Mouse (Mus musculus) hindbrain, postnatal 0 days (tissue): ENCODE data around the gene Iscu. TPM values are rescaled to one million over a fixed set of nuclear protein-coding genes. Genes with fewer than 3 reads are reported as not detected.

Experiments used
- ATAC-seq: fragments of 200-750 bp; cut with Nextera tagmentation; 2 replicates; pipeline ENCODE4 v1.8.0; 2017; ENCODE audit warnings: mild to moderate bottlenecking, moderate TSS enrichment, moderate library complexity
- DNase-seq: peaks from one replicate; pipeline ENCODE4 v3.0.0-alpha.2; 2015; ENCODE audit warnings: low spot score
- H3K27ac ChIP-seq: fragments of 300-500 bp; sonication (generic); 2 replicates; pipeline ENCODE4 v1.5.1; 2014; ENCODE audit warnings: mild to moderate bottlenecking
- H3K27me3 ChIP-seq: fragments of 300-500 bp; sonication (generic); 2 replicates; pipeline ENCODE4 v1.6.1; 2014; ENCODE audit warnings: low read length, mixed read lengths; ENCODE audit not compliant: insufficient read depth
- H3K36me3 ChIP-seq: fragments of 300-500 bp; sonication (generic); 2 replicates; pipeline ENCODE4 v1.6.1; 2014; ENCODE audit warnings: low read length, mixed read lengths; ENCODE audit not compliant: insufficient read depth
- H3K4me1 ChIP-seq: fragments of 300-500 bp; sonication (generic); 2 replicates; pipeline ENCODE4 v1.6.1; 2014; ENCODE audit warnings: antibody characterized with exemption, low read length, mixed read lengths; ENCODE audit not compliant: insufficient read depth
- H3K4me2 ChIP-seq: fragments of 300-500 bp; sonication (generic); 2 replicates; pipeline ENCODE4 v1.6.1; 2014; ENCODE audit warnings: low read depth, mild to moderate bottlenecking, low read length, moderate library complexity, mixed read lengths
- H3K4me3 ChIP-seq: fragments of 300-500 bp; sonication (generic); 2 replicates; pipeline ENCODE4 v1.5.1; 2014; ENCODE audit warnings: low read length
- H3K9ac ChIP-seq: fragments of 300-500 bp; sonication (generic); replicated peaks from 2 replicates; pipeline ENCODE4 v1.6.1; 2014; ENCODE audit warnings: mild to moderate bottlenecking, low read length, moderate library complexity, mixed read lengths
- H3K9me3 ChIP-seq: fragments of 300-500 bp; sonication (generic); 2 replicates; pipeline ENCODE4 v1.6.1; 2016; ENCODE audit warnings: low read length, mixed read lengths
- CTCF ChIP-seq: IDR thresholded peaks from 2 replicates; pipeline ENCODE4 v1.5.1; 2016; ENCODE audit warnings: antibody characterized with exemption, control low read depth, low read depth
- WGBS: fragments of 180-500 bp; shearing (Covaris S2); extraction: QIAGEN DNeasy Blood & Tissue Kit; methylation state at CpG from one replicate; pipeline ENCODE4 v1.1.7; 2014; 5-methylcytosine and 5-hydroxymethylcytosine counted together
- polyA plus RNA-seq: library from polyadenylated mRNA; unstranded; fragments of >200 nt; fragmentation: Nextera tagmentation; extraction: Ambion mirVana; gene quantifications from 2 replicates; pipeline ENCODE4 v1.2.1, GENCODE M21; 2015
- total RNA-seq: library from RNA; depleted of rRNA; stranded (reverse); fragments of >200 nt; gene quantifications from 2 replicates; pipeline ENCODE4 v1.2.3, GENCODE M21; 2014; rRNA removed

Iscu gene
- total RNA-seq, result 53.5 and 77.9 TPM in 2 replicates
- 111 and 122 TPM in 2 replicates for polyA plus RNA-seq

GRCm38 (mm10) chr5:113772450-113772895, at the start of gene Iscu, which contains the start of gene Sart3:
Iscu (plus strand) TSS chr5:113772748.
Sart3 (minus strand) TSS chr5:113772510.
- Histone ChIP-seq H3K36me3 (peaks cover 24% of the 10 kb centered on the region), H3K9ac (peak within 1 kb of the TSS; percentile 85), H3K4me1 (peaks cover 12% of the 10 kb centered on the region), H3K4me3 (peak within 1 kb of the TSS; percentile 80), H3K4me2 (peak within 1 kb of the TSS; percentile 94), H3K27ac (peak within 1 kb of the TSS; percentile 95), H3K9me3 (no peaks in the 10 kb centered on the region), H3K27me3 (no peaks in the 10 kb centered on the region)
- TF ChIP-seq CTCF, result no peak
- ATAC-seq, result peak; percentile 86
- peak; percentile 98 for DNase-seq
- under 1% methylated on average over 49 of the region's 49 CpGs for WGBS

GRCm38 (mm10) chr5:113723567-113724237, 48.8 kb upstream of the Iscu start:
- H3K27me3 ChIP-seq, result no peaks in the 10 kb centered on the region
- 28% methylated on average over 8 of the region's 8 CpGs for WGBS
- DNase-seq, result peak; percentile 53
- no peaks in the 10 kb centered on the region for H3K36me3 ChIP-seq
- no peak for TF ChIP-seq CTCF
- no peaks in the 10 kb centered on the region for H3K9me3 ChIP-seq
- no peak overlapping the region for H3K4me2 ChIP-seq
- H3K27ac ChIP-seq, result peak overlapping the region; percentile 69
- H3K4me3 ChIP-seq, result no peak overlapping the region
- H3K4me1 ChIP-seq, result peaks cover 6% of the 10 kb centered on the region; the same call in 1 of the 2 replicates
- ATAC-seq, result peak; percentile 18; the same call in 1 of the 2 replicates
- no peak overlapping the region for H3K9ac ChIP-seq

GRCm38 (mm10) chr5:113724446-113724845, 48.1 kb upstream of the Iscu start, which contains the start of gene 1700069L16Rik:
1700069L16Rik (minus strand) TSS chr5:113724772.
- H3K9ac ChIP-seq, result no peak within 1 kb of the TSS
- no peaks in the 10 kb centered on the region for H3K9me3 ChIP-seq
- DNase-seq (peak; percentile 94), ATAC-seq (peak; percentile 71)
- H3K27ac ChIP-seq, result peak within 1 kb of the TSS; percentile 69
- TF ChIP-seq CTCF, result peak; percentile 95
- H3K36me3 ChIP-seq, result no peaks in the 10 kb centered on the region
- H3K4me1 ChIP-seq, result peaks cover 4% of the 10 kb centered on the region; the same call in 1 of the 2 replicates
- no peak within 1 kb of the TSS for H3K4me2 ChIP-seq
- WGBS, result 4% methylated on average over 15 of the region's 15 CpGs
- H3K27me3 ChIP-seq, result no peaks in the 10 kb centered on the region
- H3K4me3 ChIP-seq, result no peak within 1 kb of the TSS

DNA sequence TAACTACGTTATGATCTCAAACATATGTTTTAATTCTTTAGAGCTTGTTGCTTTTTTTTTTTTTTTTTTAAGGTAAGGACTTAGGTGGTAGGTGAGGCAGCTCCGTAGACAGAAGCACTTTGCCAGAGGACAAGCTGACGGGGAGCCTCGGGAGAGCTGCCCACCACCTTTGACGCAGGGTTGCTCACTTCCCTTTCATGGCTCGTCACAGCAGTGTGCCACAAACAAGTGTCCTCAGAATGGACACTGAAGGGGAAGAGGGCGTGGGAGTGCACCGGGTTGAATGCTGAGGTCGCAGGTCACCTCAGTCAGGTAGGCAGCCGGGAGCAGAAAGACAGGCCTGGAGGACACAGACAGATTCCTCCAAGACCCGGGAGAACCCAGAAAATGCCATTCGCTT, 47.1 kb upstream of the Iscu start:
- Histone ChIP-seq H3K4me1 (peaks cover 4% of the 10 kb centered on the region; the same call in 1 of the 2 replicates), H3K9ac (no peak overlapping the region), H3K27ac (no peak overlapping the region), H3K9me3 (no peaks in the 10 kb centered on the region), H3K36me3 (no peaks in the 10 kb centered on the region), H3K4me2 (no peak overlapping the region), H3K4me3 (no peak overlapping the region), H3K27me3 (no peaks in the 10 kb centered on the region)
- WGBS, result 51% methylated on average over 12 of the region's 12 CpGs
- TF ChIP-seq CTCF, result no peak
- no peak for ATAC-seq
- no peak for DNase-seq

GRCm38 (mm10) chr5:113726618-113727017, 45.9 kb upstream of the Iscu start:
- Histone ChIP-seq H3K36me3 (no peaks in the 10 kb centered on the region), H3K9ac (no peak overlapping the region), H3K4me1 (peaks cover 4% of the 10 kb centered on the region; the same call in 1 of the 2 replicates), H3K4me2 (no peak overlapping the region), H3K4me3 (no peak overlapping the region), H3K9me3 (no peaks in the 10 kb centered on the region), H3K27me3 (no peaks in the 10 kb centered on the region), H3K27ac (no peak overlapping the region)
- WGBS, result 68% methylated on average over 6 of the region's 6 CpGs
- TF ChIP-seq CTCF, result no peak
- DNase-seq, result no peak
- no peak for ATAC-seq

GRCm38 (mm10) chr5:113727238-113727637, 45.3 kb upstream of the Iscu start:
- H3K4me2 ChIP-seq, result no peak overlapping the region
- no peak for DNase-seq
- H3K4me1 ChIP-seq, result peaks cover 4% of the 10 kb centered on the region; the same call in 1 of the 2 replicates
- H3K36me3 ChIP-seq, result no peaks in the 10 kb centered on the region
- ATAC-seq, result no peak
- no peak for TF ChIP-seq CTCF
- WGBS, result 65% methylated on average over 12 of the region's 12 CpGs
- no peaks in the 10 kb centered on the region for H3K9me3 ChIP-seq
- H3K9ac ChIP-seq, result no peak overlapping the region
- no peaks in the 10 kb centered on the region for H3K27me3 ChIP-seq
- no peak overlapping the region for H3K27ac ChIP-seq
- no peak overlapping the region for H3K4me3 ChIP-seq

GRCm38 (mm10) chr5:113728011-113728410, 44.5 kb upstream of the Iscu start:
- no peak for ATAC-seq
- peak; percentile 38 for DNase-seq
- 58% methylated on average over 7 of the region's 7 CpGs for WGBS

More at GRCm38 (mm10) chr5:113728011-113728410, 44.5 kb upstream of the Iscu start:
- Histone ChIP-seq H3K27me3 (no peaks in the 10 kb centered on the region), H3K9ac (no peak overlapping the region), H3K9me3 (no peaks in the 10 kb centered on the region), H3K4me2 (no peak overlapping the region), H3K4me1 (peaks cover 4% of the 10 kb centered on the region; the same call in 1 of the 2 replicates), H3K36me3 (no peaks in the 10 kb centered on the region), H3K4me3 (no peak overlapping the region), H3K27ac (no peak overlapping the region)
- TF ChIP-seq CTCF, result no peak
